Mouse (Mus musculus) embryonic fibroblast, embryonic 13.5 days (primary cell): ENCODE results near the gene Pacrg.

Source experiments
- CTCF ChIP-seq: IDR thresholded peaks from 2 replicates; pipeline ENCODE4 v1.5.1; 2011; ENCODE audit warnings: mild to moderate bottlenecking, control low read depth, low read length, moderate library complexity, borderline replicate concordance; ENCODE audit not compliant: insufficient read depth
- POLR2A ChIP-seq: IDR thresholded peaks from 2 replicates; pipeline ENCODE4 v1.6.1; 2011; ENCODE audit warnings: low read depth, mild to moderate bottlenecking, control low read depth, low read length, moderate library complexity

- no peak for TF ChIP-seq CTCF
- TF ChIP-seq POLR2A: no peak
Measured at GRCm38 (mm10) chr17:10677098-10677497, 163.0 kb downstream of the Pacrg start.
